Mouse (Mus musculus) macrophage (primary cell): ENCODE measurements around the gene Med16. TPM values are rescaled to one million over a fixed set of nuclear protein-coding genes. Genes with fewer than 3 reads are reported as not detected.
A peak's percentile ranks its signal among the peaks of the same experiment; 100 is the strongest.

Experiments used
- H3K27ac ChIP-seq: fragments of 350-480 bp; formaldehyde crosslinking; 2 replicates; pipeline ENCODE4 v1.9.0; 2021
- H3K36me3 ChIP-seq: fragments of 350-480 bp; formaldehyde crosslinking; 2 replicates; pipeline ENCODE4 v1.9.0; 2021; ENCODE audit errors: inconsistent target
- H3K4me3 ChIP-seq: fragments of 350-480 bp; formaldehyde crosslinking; 2 replicates; pipeline ENCODE4 v1.9.0; 2021; ENCODE audit errors: inconsistent target
- H3K79me2 ChIP-seq: fragments of 350-480 bp; formaldehyde crosslinking; 2 replicates; pipeline ENCODE4 v1.9.0; 2021; ENCODE audit errors: inconsistent target
- WGBS: methylation state at CpG from one replicate; pipeline ENCODE4 v1.1.7; 2026; ENCODE audit warnings: inconsistent platforms; ENCODE audit not compliant: missing documents; 5-methylcytosine and 5-hydroxymethylcytosine counted together
- polyA plus RNA-seq: library from polyadenylated mRNA; stranded (reverse); fragments of 250-400 nt; gene quantifications from 3 replicates; pipeline ENCODE4 v1.2.4, GENCODE M21; 2018; ENCODE audit warnings: inconsistent platforms

Gene Med16
- polyA plus RNA-seq, 1 experiment from 2014 or later = 10.6 TPM

GRCm38 (mm10) chr10:79858416-79859074, 50.2 kb downstream of the Med16 start:
- Histone ChIP-seq H3K79me2 (peaks cover 70% of the 10 kb centered on the region), H3K4me3 (no peak overlapping the region), H3K36me3 (peaks cover 49% of the 10 kb centered on the region), H3K27ac (peak overlapping the region; percentile 73; the same call in 1 of the 2 replicates)
- WGBS = 56% methylated on average over 17 of the region's 17 CpGs

- Histone ChIP-seq H3K4me3 (peak overlapping the region; percentile 92; the same call in 1 of the 2 replicates), H3K79me2 (peaks cover 70% of the 10 kb centered on the region), H3K27ac (peak overlapping the region; percentile 73), H3K36me3 (peaks cover 43% of the 10 kb centered on the region)
- 69% methylated on average over 2 of the region's 2 CpGs for WGBS
Measured at GRCm38 (mm10) chr10:79857894-79858293, 50.8 kb downstream of the Med16 start.

- peak overlapping the region; percentile 73 for H3K27ac ChIP-seq
- 5% methylated on average over 4 of the region's 4 CpGs for WGBS
- peaks cover 70% of the 10 kb centered on the region for H3K79me2 ChIP-seq
- H3K36me3 ChIP-seq = peaks cover 38% of the 10 kb centered on the region
- H3K4me3 ChIP-seq = peak overlapping the region; percentile 92
Measured at GRCm38 (mm10) chr10:79857452-79857811, 51.3 kb downstream of the Med16 start.

GRCm38 (mm10) chr10:79856704-79857451, 51.8 kb downstream of the Med16 start:
- H3K79me2 ChIP-seq = peaks cover 68% of the 10 kb centered on the region
- peak overlapping the region; percentile 73 for H3K27ac ChIP-seq
- H3K4me3 ChIP-seq = peak overlapping the region; percentile 92
- peaks cover 33% of the 10 kb centered on the region for H3K36me3 ChIP-seq
- WGBS = 3% methylated on average over 7 of the region's 7 CpGs

GRCm38 (mm10) chr10:79856280-79856679, 52.4 kb downstream of the Med16 start:
- peaks cover 27% of the 10 kb centered on the region for H3K36me3 ChIP-seq
- 5% methylated on average over 6 of the region's 6 CpGs for WGBS
- H3K4me3 ChIP-seq = peak overlapping the region; percentile 92
- H3K79me2 ChIP-seq = peaks cover 62% of the 10 kb centered on the region
- H3K27ac ChIP-seq = peak overlapping the region; percentile 73

GRCm38 (mm10) chr10:79855558-79856184, 53.1 kb downstream of the Med16 start:
- H3K27ac ChIP-seq = peak overlapping the region; percentile 73
- 1% methylated on average over 10 of the region's 10 CpGs for WGBS
- peaks cover 56% of the 10 kb centered on the region for H3K79me2 ChIP-seq
- peak overlapping the region; percentile 92 for H3K4me3 ChIP-seq
- H3K36me3 ChIP-seq = peaks cover 21% of the 10 kb centered on the region

- H3K79me2 ChIP-seq = peaks cover 49% of the 10 kb centered on the region
- peak overlapping the region; percentile 92 for H3K4me3 ChIP-seq
- WGBS = under 1% methylated on average over 79 of the region's 83 CpGs
- H3K27ac ChIP-seq = peak overlapping the region; percentile 73
- peaks cover 14% of the 10 kb centered on the region for H3K36me3 ChIP-seq
Measured at GRCm38 (mm10) chr10:79854801-79855541, 53.8 kb downstream of the Med16 start.

- H3K4me3 ChIP-seq = peak within 1 kb of the TSS; percentile 92
- H3K27ac ChIP-seq = peak within 1 kb of the TSS; percentile 95
- under 1% methylated on average over 68 of the region's 75 CpGs for WGBS
- peaks cover 5% of the 10 kb centered on the region; the same call in 1 of the 2 replicates for H3K36me3 ChIP-seq
- H3K79me2 ChIP-seq = peaks cover 41% of the 10 kb centered on the region
Measured at GRCm38 (mm10) chr10:79853860-79854795, 54.6 kb downstream of the Med16 start, which contains the start of gene Ptbp1. Gene Ptbp1 (plus strand): TSS chr10:79854427.

- Histone ChIP-seq H3K36me3 (no peaks in the 10 kb centered on the region), H3K27ac (peak overlapping the region; percentile 95), H3K79me2 (peaks cover 33% of the 10 kb centered on the region), H3K4me3 (peak overlapping the region; percentile 54)
- WGBS = 2% methylated on average over 14 of the region's 15 CpGs
Measured at GRCm38 (mm10) chr10:79853392-79853791, 55.3 kb downstream of the Med16 start.

- WGBS = 48% methylated on average over 8 of the region's 8 CpGs
- no peaks in the 10 kb centered on the region for H3K36me3 ChIP-seq
- H3K4me3 ChIP-seq = peak overlapping the region; percentile 54
- peak overlapping the region; percentile 95 for H3K27ac ChIP-seq
- peaks cover 28% of the 10 kb centered on the region for H3K79me2 ChIP-seq
Measured at GRCm38 (mm10) chr10:79852827-79853226, 55.9 kb downstream of the Med16 start.

- WGBS = 42% methylated on average over 9 of the region's 9 CpGs
- Histone ChIP-seq H3K79me2 (peaks cover 22% of the 10 kb centered on the region), H3K36me3 (no peaks in the 10 kb centered on the region), H3K27ac (peak overlapping the region; percentile 95), H3K4me3 (peak overlapping the region; percentile 54; the same call in 1 of the 2 replicates)
Measured at GRCm38 (mm10) chr10:79852107-79852789, 56.5 kb downstream of the Med16 start.

- Histone ChIP-seq H3K36me3 (no peaks in the 10 kb centered on the region), H3K4me3 (no peak overlapping the region), H3K27ac (peak overlapping the region; percentile 95), H3K79me2 (peaks cover 16% of the 10 kb centered on the region)
- WGBS = 66% methylated on average over 2 of the region's 3 CpGs
Measured at GRCm38 (mm10) chr10:79851653-79852052, 57.1 kb downstream of the Med16 start.
